Mouse (Mus musculus) MEL (cell line): ENCODE measurements around the gene Tenm3. TPM values are rescaled to one million over a fixed set of nuclear protein-coding genes. Genes with fewer than 3 reads are reported as not detected.

Experiments used
- DNase-seq: peaks from one replicate; pipeline ENCODE4 v3.0.0; 2011; ENCODE audit warnings: low read depth, low spot score
- H3K27ac ChIP-seq: 2 replicates; pipeline ENCODE4 v1.5.1; 2012; ENCODE audit warnings: low read depth, mild to moderate bottlenecking, control low read depth, low read length, moderate library complexity; ENCODE audit not compliant: control insufficient read depth
- H3K27me3 ChIP-seq, 2 experiments: fragments of 150-350 bp in 1 of 2; sonication (generic) in 1 of 2; 2 replicates each; pipeline ENCODE4 v1.6.1; 2012; ENCODE audit warnings: low read length in 2 of 2, mild to moderate bottlenecking in 2 of 2, improper control_type of control experiment in 1 of 2, moderate library complexity in 1 of 2; ENCODE audit not compliant: insufficient read depth in 2 of 2, control insufficient read depth in 1 of 2
- H3K36me3 ChIP-seq, 2 experiments: 2 replicates each; pipeline ENCODE4 v1.6.1; 2012 to 2014; ENCODE audit warnings: low read length in 2 of 2, improper control_type of control experiment in 1 of 2, inconsistent platforms in 1 of 2, mild to moderate bottlenecking in 1 of 2; ENCODE audit not compliant: insufficient read depth in 2 of 2, control insufficient read depth in 1 of 2
- H3K4me1 ChIP-seq, 2 experiments: fragments of 150-350 bp in 1 of 2; sonication (generic) in 1 of 2; 2 replicates each; pipeline ENCODE4 v1.6.1; 2012; ENCODE audit warnings: low read length in 2 of 2, improper control_type of control experiment in 1 of 2, mild to moderate bottlenecking in 1 of 2; ENCODE audit not compliant: insufficient read depth in 2 of 2, control insufficient read depth in 1 of 2
- H3K4me3 ChIP-seq, 2 experiments: fragments of 150-350 bp in 1 of 2; sonication (generic) in 1 of 2; 2 replicates each; pipeline ENCODE4 v1.5.1; 2012; ENCODE audit warnings: low read depth in 2 of 2, low read length in 2 of 2, mild to moderate bottlenecking in 2 of 2, moderate library complexity in 2 of 2, control low read depth in 1 of 2, improper control_type of control experiment in 1 of 2; ENCODE audit not compliant: control insufficient read depth in 1 of 2, insufficient read depth in 1 of 2
- H3K79me2 ChIP-seq: 2 replicates; pipeline ENCODE4 v1.6.1; 2012; ENCODE audit warnings: mild to moderate bottlenecking, low read length, moderate library complexity; ENCODE audit not compliant: control insufficient read depth, poor library complexity, insufficient read depth
- H3K9ac ChIP-seq: 2 replicates; pipeline ENCODE4 v1.6.1; 2012; ENCODE audit warnings: low read depth, mild to moderate bottlenecking, control low read depth, low read length, moderate library complexity; ENCODE audit not compliant: control insufficient read depth, poor library complexity, severe bottlenecking
- H3K9me3 ChIP-seq: fragments of 150-350 bp; sonication (generic); replicated peaks from 2 replicates; pipeline ENCODE4 v1.6.1; 2012; ENCODE audit warnings: mild to moderate bottlenecking, low read length, improper control_type of control experiment, moderate library complexity; ENCODE audit not compliant: insufficient read depth
- BHLHE40 ChIP-seq: IDR thresholded peaks from 2 replicates; pipeline ENCODE4 v1.6.1; 2012; ENCODE audit warnings: low read depth, mild to moderate bottlenecking, inconsistent platforms, low read length, improper control_type of control experiment, borderline replicate concordance
- CHD1 ChIP-seq: IDR thresholded peaks from 2 replicates; pipeline ENCODE4 v1.6.1; 2012; ENCODE audit warnings: low read depth, mild to moderate bottlenecking, inconsistent platforms, low read length, improper control_type of control experiment
- CHD2 ChIP-seq: IDR thresholded peaks from 2 replicates; pipeline ENCODE4 v1.6.1; 2011; ENCODE audit warnings: low read length, improper control_type of control experiment
- CTCF ChIP-seq, 3 experiments: IDR thresholded peaks in 2 of 3; conservative IDR thresholded peaks in 1 of 3; 2 replicates each; pipeline ENCODE4 v1.5.1; 2011 to 2012; ENCODE audit warnings: low read length in 3 of 3, low read depth in 2 of 3, mild to moderate bottlenecking in 2 of 3, improper control_type of control experiment in 1 of 3, inconsistent platforms in 1 of 3, mixed read lengths in 1 of 3, moderate library complexity in 1 of 3; ENCODE audit not compliant: control insufficient read depth in 1 of 3, insufficient read depth in 1 of 3, poor library complexity in 1 of 3, severe bottlenecking in 1 of 3
- JUND ChIP-seq: IDR thresholded peaks from 2 replicates; pipeline ENCODE4 v1.6.1; 2011; ENCODE audit warnings: low read depth, mild to moderate bottlenecking, improper control_type of control experiment, low read length
- KAT2A ChIP-seq: conservative IDR thresholded peaks from 2 replicates; pipeline ENCODE4 v1.6.1; 2012; ENCODE audit warnings: low read depth, low read length, improper control_type of control experiment, inconsistent platforms
- MEF2A ChIP-seq: IDR thresholded peaks from 2 replicates; pipeline ENCODE4 v1.6.1; 2014; ENCODE audit warnings: low read depth, mild to moderate bottlenecking, inconsistent platforms, low read length, improper control_type of control experiment; ENCODE audit not compliant: poor library complexity, insufficient replicate concordance, severe bottlenecking; ENCODE audit errors: extremely low read depth
- MYC ChIP-seq: IDR thresholded peaks from 2 replicates; pipeline ENCODE4 v1.6.1; 2011; ENCODE audit warnings: low read depth, mild to moderate bottlenecking, low read length, improper control_type of control experiment, moderate library complexity
- NELFE ChIP-seq: IDR thresholded peaks from 2 replicates; pipeline ENCODE4 v1.6.1; 2011; ENCODE audit warnings: low read depth, low read length, improper control_type of control experiment
- POLR2A ChIP-seq, 2 experiments: IDR thresholded peaks; 2 replicates each; pipeline ENCODE4 v1.6.1; 2011 to 2012; ENCODE audit warnings: low read length in 2 of 2, mild to moderate bottlenecking in 2 of 2, control low read depth in 1 of 2, improper control_type of control experiment in 1 of 2, low read depth in 1 of 2, moderate library complexity in 1 of 2; ENCODE audit not compliant: control insufficient read depth in 1 of 2, insufficient read depth in 1 of 2, poor library complexity in 1 of 2
- SIN3A ChIP-seq: IDR thresholded peaks from 2 replicates; pipeline ENCODE4 v1.6.1; 2012; ENCODE audit warnings: low read length, improper control_type of control experiment, inconsistent platforms
- SMC3 ChIP-seq: IDR thresholded peaks from 2 replicates; pipeline ENCODE4 v1.6.1; 2011; ENCODE audit warnings: low read depth, low read length, improper control_type of control experiment
- ZNF384 ChIP-seq: IDR thresholded peaks from 2 replicates; pipeline ENCODE4 v1.6.1; 2012; ENCODE audit warnings: low read depth, mild to moderate bottlenecking, inconsistent platforms, low read length, improper control_type of control experiment
- polyA plus RNA-seq, 2 experiments: library from polyadenylated mRNA; stranded (reverse) in 1 of 2; unstranded in 1 of 2; fragments of >175 nt in 1 of 2; fragments of >200 nt in 1 of 2; gene quantifications; 2 replicates each; pipeline versions ENCODE4 v1.2.1 to v1.2.4; 2012; ENCODE audit warnings: low replicate concordance in 2 of 2, low read depth in 1 of 2; ENCODE audit not compliant: insufficient read length in 2 of 2, insufficient read depth in 1 of 2, missing spikeins in 1 of 2
- total RNA-seq: library from RNA; depleted of rRNA; stranded (reverse); fragments of 300-350 nt; gene quantifications from 2 replicates; pipeline ENCODE4 v1.2.3, GENCODE M21; 2012

The Tenm3 gene
- total and polyA plus RNA-seq, 3 experiments = not detected

DNA sequence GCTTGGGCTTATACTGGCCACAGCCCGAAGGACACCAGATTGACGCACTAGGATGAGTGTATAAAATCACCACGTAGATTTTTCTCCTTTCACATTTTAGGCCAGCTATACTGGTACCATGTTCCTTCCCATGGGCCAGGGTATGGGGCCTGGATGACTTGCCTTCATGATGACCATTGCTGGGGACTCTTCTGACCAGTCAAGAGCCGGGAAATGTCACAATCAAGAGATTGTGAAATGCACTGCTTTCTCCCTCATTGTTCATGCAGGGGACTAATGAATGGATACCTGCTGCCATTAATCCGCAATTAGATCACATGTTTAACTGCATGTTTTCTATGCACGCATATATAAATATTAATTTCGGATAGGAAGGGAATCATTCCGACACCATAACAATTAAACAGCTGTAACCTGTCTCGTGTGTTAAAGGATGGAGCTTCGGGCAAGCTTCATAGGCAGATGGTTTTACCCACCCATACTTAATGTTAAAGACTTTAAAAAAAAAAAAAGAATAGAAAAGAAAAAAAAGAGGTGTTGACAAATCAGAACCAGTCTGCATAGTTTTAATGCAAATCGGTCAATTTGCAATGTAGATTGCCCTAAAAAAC is 521.0 kb downstream of the Tenm3 start:
- Histone ChIP-seq H3K9ac (no peak overlapping the region), H3K27me3 (no peaks in the 10 kb centered on the region), H3K4me3 (no peak overlapping the region), H3K36me3 (no peaks in the 10 kb centered on the region), H3K9me3 (no peaks in the 10 kb centered on the region), H3K4me1 (no peaks in the 10 kb centered on the region), H3K79me2 (no peaks in the 10 kb centered on the region), H3K27ac (no peak overlapping the region)
- no peak for TF ChIP-seq SMC3
- no peak for TF ChIP-seq MEF2A
- TF ChIP-seq KAT2A = no peak
- no peak for TF ChIP-seq NELFE
- no peak for TF ChIP-seq ZNF384
- TF ChIP-seq CTCF (IDR thresholded peaks at IDR 0.05 in 2 of 3, conservative IDR thresholded peaks at IDR 0.05 in 1 of 3; ENCODE audit: control insufficient read depth in 1 of 3, insufficient read depth in 1 of 3, low read depth in 2 of 3, low read length in 3 of 3, poor library complexity in 1 of 3, severe bottlenecking in 1 of 3) = no peak
- no peak for TF ChIP-seq CHD2
- TF ChIP-seq CHD1 = no peak
- no peak for DNase-seq

DNA sequence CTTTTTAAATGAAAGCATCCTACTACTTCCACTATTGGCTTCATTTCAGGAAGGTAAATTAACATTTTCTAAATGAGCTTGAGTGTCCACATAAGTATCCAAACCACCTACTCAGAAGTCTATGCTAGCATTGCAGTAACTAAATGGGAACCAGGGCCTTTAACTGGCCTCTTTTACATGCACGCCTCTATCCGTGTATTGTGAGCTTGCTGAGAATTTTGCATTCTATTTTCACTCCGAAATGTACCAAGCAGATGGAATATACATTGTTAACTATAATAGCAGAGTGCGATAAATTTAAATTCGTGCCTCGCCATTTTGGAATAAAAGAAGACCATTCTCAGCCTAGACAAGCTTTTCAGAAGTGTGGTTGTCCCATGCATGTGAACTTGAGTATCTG is 521.5 kb downstream of the Tenm3 start:
- TF ChIP-seq SIN3A = no peak
- TF ChIP-seq JUND = no peak
- no peak for TF ChIP-seq SMC3
- TF ChIP-seq MYC = no peak
- TF ChIP-seq POLR2A (IDR thresholded peaks at IDR 0.05; ENCODE audit: control insufficient read depth in 1 of 2, insufficient read depth in 1 of 2, low read depth in 1 of 2, low read length in 2 of 2, poor library complexity in 1 of 2) = no peak
- no peak for TF ChIP-seq KAT2A
- Histone ChIP-seq H3K79me2 (no peaks in the 10 kb centered on the region), H3K9ac (no peak overlapping the region), H3K9me3 (no peaks in the 10 kb centered on the region), H3K4me1 (no peaks in the 10 kb centered on the region), H3K36me3 (no peaks in the 10 kb centered on the region), H3K27me3 (no peaks in the 10 kb centered on the region), H3K4me3 (no peak overlapping the region), H3K27ac (no peak overlapping the region)
- DNase-seq = no peak

DNA sequence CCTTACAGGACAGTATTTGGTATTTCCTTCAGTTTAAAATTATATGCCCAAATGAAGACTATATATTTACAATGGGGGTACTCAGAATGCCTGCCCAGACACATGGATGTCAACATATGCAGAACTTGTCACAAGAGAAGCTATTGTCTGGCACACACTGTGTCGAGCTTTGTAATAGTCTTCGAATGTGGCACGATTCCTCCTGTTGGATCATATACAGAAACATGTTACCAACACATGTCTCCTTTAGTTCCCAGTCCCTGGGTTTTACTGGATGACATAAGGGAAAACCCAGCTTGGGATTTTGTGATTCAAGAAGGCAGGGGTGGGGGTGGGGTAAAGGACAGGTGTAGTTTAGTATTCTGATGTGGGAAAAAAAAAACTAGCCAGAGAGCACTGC is 524.1 kb downstream of the Tenm3 start:
- Histone ChIP-seq H3K4me1 (no peaks in the 10 kb centered on the region), H3K9ac (no peak overlapping the region), H3K27ac (no peak overlapping the region), H3K4me3 (no peak overlapping the region), H3K9me3 (no peaks in the 10 kb centered on the region), H3K36me3 (no peaks in the 10 kb centered on the region), H3K79me2 (no peaks in the 10 kb centered on the region)
- DNase-seq = no peak
- TF ChIP-seq BHLHE40 = no peak
- TF ChIP-seq, all 39 proteins: peak for 0
- H3K27me3 ChIP-seq = no peaks in the 10 kb centered on the region
